Mouse (Mus musculus) midbrain, postnatal 0 days (tissue): ENCODE results near the gene Olfr748. TPM values are rescaled to one million over a fixed set of nuclear protein-coding genes. Genes with fewer than 3 reads are reported as not detected.
"Not testable (repeated sequence)": the region's sequence is repeated elsewhere in the genome, so short reads cannot be mapped to it uniquely, and the experiment has no call there.

ENCODE experiments used
- ATAC-seq: fragments of 200-750 bp; cut with Nextera tagmentation; 2 replicates; pipeline ENCODE4 v1.8.0; 2017; ENCODE audit warnings: moderate number of reproducible peaks, mild to moderate bottlenecking, moderate TSS enrichment, moderate library complexity; ENCODE audit not compliant: low FRiP score
- DNase-seq: peaks from one replicate; pipeline ENCODE4 v3.0.0-alpha.2; 2015; ENCODE audit warnings: low spot score
- H3K27ac ChIP-seq: fragments of 300-500 bp; sonication (generic); 2 replicates; pipeline ENCODE4 v1.5.1; 2014; ENCODE audit warnings: low read depth, mild to moderate bottlenecking, low read length, mixed read lengths
- H3K27me3 ChIP-seq: fragments of 300-500 bp; sonication (generic); 2 replicates; pipeline ENCODE4 v1.6.1; 2014; ENCODE audit warnings: low read length, control low read depth, mixed read lengths; ENCODE audit not compliant: insufficient read depth
- H3K36me3 ChIP-seq: fragments of 300-500 bp; sonication (generic); 2 replicates; pipeline ENCODE4 v1.6.1; 2014; ENCODE audit warnings: low read length, control low read depth, mixed read lengths; ENCODE audit not compliant: insufficient read depth
- H3K4me1 ChIP-seq: fragments of 300-500 bp; sonication (generic); 2 replicates; pipeline ENCODE4 v1.6.1; 2014; ENCODE audit warnings: mild to moderate bottlenecking, control low read depth, antibody characterized with exemption, low read length, mixed read lengths; ENCODE audit not compliant: insufficient read depth
- H3K4me2 ChIP-seq: fragments of 300-500 bp; sonication (generic); 2 replicates; pipeline ENCODE4 v1.6.1; 2014; ENCODE audit warnings: low read depth, mild to moderate bottlenecking, low read length, mixed read lengths; ENCODE audit not compliant: poor library complexity, severe bottlenecking
- H3K4me3 ChIP-seq: fragments of 300-500 bp; sonication (generic); 2 replicates; pipeline ENCODE4 v1.5.1; 2014; ENCODE audit warnings: low read depth, mild to moderate bottlenecking, low read length, moderate library complexity
- H3K9ac ChIP-seq: fragments of 300-500 bp; sonication (generic); replicated peaks from 2 replicates; pipeline ENCODE4 v1.6.1; 2014; ENCODE audit warnings: mild to moderate bottlenecking, low read length, moderate library complexity, mixed read lengths; ENCODE audit not compliant: poor library complexity, severe bottlenecking
- H3K9me3 ChIP-seq: fragments of 300-500 bp; sonication (generic); 2 replicates; pipeline ENCODE4 v1.6.1; 2016; ENCODE audit warnings: low read length, control low read depth
- CTCF ChIP-seq: IDR thresholded peaks from 2 replicates; pipeline ENCODE4 v1.5.1; 2016; ENCODE audit warnings: antibody characterized with exemption, mild to moderate bottlenecking
- WGBS: fragments of 180-500 bp; shearing (Covaris S2); extraction: QIAGEN DNeasy Blood & Tissue Kit; methylation state at CpG from one replicate; pipeline ENCODE4 v1.1.7; 2014; 5-methylcytosine and 5-hydroxymethylcytosine counted together
- polyA plus RNA-seq: library from polyadenylated mRNA; unstranded; fragments of >200 nt; fragmentation: Nextera tagmentation; extraction: Ambion mirVana; gene quantifications from 2 replicates; pipeline ENCODE4 v1.2.1, GENCODE M21; 2015
- total RNA-seq: library from RNA; depleted of rRNA; stranded (reverse); fragments of >200 nt; gene quantifications from 2 replicates; pipeline ENCODE4 v1.2.3, GENCODE M21; 2014; rRNA removed

Olfr748 gene
- total RNA-seq (not detected in 2 replicates), polyA plus RNA-seq (not detected in 2 replicates)

DNA sequence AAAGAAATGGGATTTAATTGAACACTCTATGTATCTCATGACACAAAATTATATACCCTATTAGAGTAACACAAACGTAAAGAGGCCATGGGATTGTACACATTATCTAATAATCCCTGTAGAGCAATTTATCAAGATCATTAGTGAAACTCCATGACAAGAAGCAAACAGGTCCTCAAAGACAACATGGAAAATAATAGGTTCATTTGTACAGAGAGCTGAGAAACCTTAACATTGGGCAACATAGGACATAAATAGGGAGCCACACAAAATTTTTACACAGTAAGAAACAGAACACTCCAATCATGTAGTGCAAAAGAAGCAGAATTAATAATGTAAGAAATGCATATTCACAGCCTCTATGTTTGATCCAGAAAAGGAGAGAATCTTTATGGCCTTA is at the start of gene Olfr748:
TSS of gene Olfr748 (plus strand) at position 301 of the 400 bp plus-strand sequence.
- Histone ChIP-seq H3K9me3 (no peaks in the 10 kb centered on the region), H3K9ac (no peak within 1 kb of the TSS), H3K27me3 (no peaks in the 10 kb centered on the region), H3K4me1 (no peaks in the 10 kb centered on the region), H3K36me3 (no peaks in the 10 kb centered on the region), H3K27ac (no peak within 1 kb of the TSS), H3K4me2 (no peak within 1 kb of the TSS), H3K4me3 (no peak within 1 kb of the TSS)
- TF ChIP-seq CTCF: no peak
- DNase-seq (no peak), ATAC-seq (no peak)
- 73% methylated on average over 1 of the region's 1 CpGs for WGBS

DNA sequence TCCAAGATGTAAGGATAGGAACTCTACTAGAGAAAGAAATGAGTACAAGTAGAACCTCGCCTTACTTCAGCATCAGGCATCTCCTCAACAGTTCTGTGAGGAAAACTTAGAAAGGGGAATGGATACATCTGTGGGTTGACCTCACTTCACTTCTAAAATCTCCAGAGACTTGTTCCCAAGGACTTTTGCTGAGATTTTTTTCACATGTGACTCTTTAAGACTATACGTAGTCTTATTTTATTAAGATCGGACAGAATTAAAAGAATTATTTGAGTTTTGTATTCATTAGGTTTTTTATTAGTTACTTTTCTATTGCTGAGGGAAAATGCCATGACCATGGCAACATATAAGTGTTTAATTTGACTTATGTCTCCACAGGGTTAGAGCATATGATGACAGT is 14.1 kb upstream of the Olfr748 start, which contains the start of gene Olfr747:
TSS of gene Olfr747 (minus strand) at position 101 of the 400 bp plus-strand sequence.
- no peak within 1 kb of the TSS for H3K4me2 ChIP-seq
- H3K4me1 ChIP-seq: no peaks in the 10 kb centered on the region
- ATAC-seq (no peak), DNase-seq (no peak)
- no peaks in the 10 kb centered on the region for H3K27me3 ChIP-seq
- no peak for TF ChIP-seq CTCF
- H3K9me3 ChIP-seq: no peaks in the 10 kb centered on the region
- no peaks in the 10 kb centered on the region for H3K36me3 ChIP-seq
- no peak within 1 kb of the TSS for H3K27ac ChIP-seq
- WGBS: 86% methylated on average over 3 of the region's 3 CpGs
- H3K9ac ChIP-seq: no peak within 1 kb of the TSS
- H3K4me3 ChIP-seq: no peak within 1 kb of the TSS

DNA sequence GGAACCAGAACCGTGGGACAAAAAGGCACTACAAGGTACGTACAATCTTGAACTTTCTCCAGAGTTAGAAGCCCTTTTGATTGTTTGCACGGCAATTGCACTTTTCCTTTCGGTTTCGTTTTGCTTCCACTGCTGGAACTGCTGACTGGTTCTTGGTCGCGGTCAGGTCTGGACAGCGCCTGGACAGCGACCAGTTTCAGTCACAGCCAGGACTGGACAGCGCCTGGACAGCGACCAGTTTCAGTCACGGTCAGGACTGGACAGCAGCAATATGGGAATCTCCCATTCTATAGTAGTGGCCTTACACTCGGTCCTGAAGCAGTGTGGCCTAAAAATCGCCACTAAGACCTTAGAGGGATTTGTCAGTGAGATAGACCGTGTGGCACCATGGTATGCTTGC is 12.7 kb downstream of the Olfr748 start:
- H3K4me2 ChIP-seq, H3K9ac ChIP-seq, H3K36me3 ChIP-seq, H3K9me3 ChIP-seq, H3K4me3 ChIP-seq, H3K27me3 ChIP-seq, DNase-seq, ATAC-seq, H3K4me1 ChIP-seq, H3K27ac ChIP-seq: not testable (repeated sequence)
- WGBS: 94% methylated on average over 15 of the region's 15 CpGs

DNA sequence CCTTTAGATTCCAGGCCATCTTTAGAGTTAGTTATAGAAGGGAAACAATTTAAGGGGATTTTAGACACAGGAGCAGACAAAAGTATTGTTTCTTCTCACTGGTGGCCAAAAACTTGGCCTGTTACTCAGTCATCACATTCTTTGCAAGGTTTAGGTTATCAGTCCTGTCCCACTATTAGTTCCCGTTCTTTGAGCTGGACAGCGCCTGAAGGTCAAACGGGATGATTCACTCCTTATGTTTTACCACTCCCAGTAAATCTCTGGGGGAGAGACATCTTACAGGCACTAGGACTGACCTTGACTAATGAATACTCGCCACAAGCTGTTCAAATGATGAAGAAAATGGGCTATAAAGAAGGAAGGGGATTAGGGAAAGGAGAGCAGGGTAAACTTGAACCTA is 15.2 kb downstream of the Olfr748 start:
- H3K27ac ChIP-seq, H3K4me1 ChIP-seq, H3K9ac ChIP-seq, H3K4me2 ChIP-seq, DNase-seq, H3K36me3 ChIP-seq, H3K27me3 ChIP-seq, ATAC-seq, H3K4me3 ChIP-seq, H3K9me3 ChIP-seq: not testable (repeated sequence)
- 91% methylated on average over 3 of the region's 4 CpGs for WGBS

DNA sequence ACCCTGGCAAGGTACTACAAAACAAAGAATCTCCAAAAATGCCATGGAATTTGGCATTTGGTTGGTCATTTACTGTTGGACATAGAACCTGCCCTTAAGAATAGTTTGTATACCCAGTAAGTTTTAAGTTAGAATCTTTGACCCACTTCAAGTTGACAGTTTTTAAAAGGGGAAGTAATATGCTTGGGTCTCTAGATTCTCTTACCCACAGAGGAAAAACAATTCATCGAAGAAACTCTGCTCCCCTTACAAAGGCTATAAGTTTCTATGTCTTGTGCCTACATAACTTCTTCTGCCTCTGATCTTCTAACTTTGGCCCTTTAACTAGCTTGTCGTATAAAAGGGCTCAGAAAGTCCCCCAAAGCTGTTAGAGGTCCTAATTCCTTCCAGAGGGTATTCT is 33.2 kb downstream of the Olfr748 start:
- Histone ChIP-seq H3K27me3 (no peaks in the 10 kb centered on the region), H3K36me3 (no peaks in the 10 kb centered on the region), H3K4me2 (no peak overlapping the region), H3K4me3 (no peak overlapping the region), H3K27ac (no peak overlapping the region), H3K9me3 (no peaks in the 10 kb centered on the region), H3K4me1 (no peaks in the 10 kb centered on the region), H3K9ac (no peak overlapping the region)
- ATAC-seq (no peak), DNase-seq (no peak)
- WGBS: 77% methylated on average over 2 of the region's 2 CpGs
- TF ChIP-seq CTCF: no peak

DNA sequence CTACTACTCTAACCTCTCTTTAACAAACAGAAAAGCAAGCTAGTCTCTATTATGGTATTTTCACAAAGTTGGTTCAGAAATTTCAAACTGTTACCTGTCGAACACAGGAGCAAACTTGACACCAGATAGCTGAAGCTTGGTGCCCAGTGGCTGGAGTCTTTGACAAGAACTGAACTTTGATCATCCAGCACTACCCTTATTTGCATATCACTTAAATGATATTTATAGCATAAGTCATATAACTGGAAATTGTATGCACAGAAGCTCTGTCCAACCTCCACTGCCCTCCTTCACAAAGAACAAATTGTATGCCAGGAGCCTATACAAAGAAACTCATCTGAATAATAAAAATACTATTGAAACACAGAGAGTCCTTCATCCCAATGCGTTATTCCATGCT is 34.4 kb downstream of the Olfr748 start:
- no peaks in the 10 kb centered on the region for H3K27me3 ChIP-seq
- H3K4me1 ChIP-seq: no peaks in the 10 kb centered on the region
- no peak for TF ChIP-seq CTCF
- no peak overlapping the region for H3K4me3 ChIP-seq
- H3K36me3 ChIP-seq: no peaks in the 10 kb centered on the region
- DNase-seq (no peak), ATAC-seq (no peak)
- 79% methylated on average over 2 of the region's 2 CpGs for WGBS
- H3K9me3 ChIP-seq: no peaks in the 10 kb centered on the region
- no peak overlapping the region for H3K9ac ChIP-seq
- no peak overlapping the region for H3K27ac ChIP-seq
- H3K4me2 ChIP-seq: no peak overlapping the region
